Mouse (Mus musculus) thymus, adult 2 months (tissue): ENCODE results near the gene Pip4k2c.

Source experiments
- CTCF ChIP-seq: fragments of 200-500 bp; IDR thresholded peaks from 2 replicates; pipeline ENCODE4 v1.5.1; 2012; ENCODE audit warnings: mild to moderate bottlenecking, control low read depth, low read length, moderate library complexity, borderline replicate concordance; ENCODE audit not compliant: control insufficient read depth, poor library complexity, insufficient read depth; ENCODE audit errors: extremely low read depth
- POLR2A ChIP-seq: fragments of 200-500 bp; IDR thresholded peaks from 2 replicates; pipeline ENCODE4 v1.6.1; 2012; ENCODE audit warnings: mild to moderate bottlenecking, low read length, control low read depth, moderate library complexity; ENCODE audit not compliant: control insufficient read depth, poor library complexity, insufficient read depth; ENCODE audit errors: extremely low read depth

GRCm38 (mm10) chr10:127226318-127226895 lies 15.0 kb upstream of the Pip4k2c start:
- TF ChIP-seq CTCF (no peak), POLR2A (no peak)
